Mouse (Mus musculus) midbrain, embryonic 15.5 days (tissue): Measurements from ENCODE around the gene Gan. TPM values are rescaled to one million over a fixed set of nuclear protein-coding genes. Genes with fewer than 3 reads are reported as not detected.

ENCODE experiments used
- ATAC-seq: fragments of 200-750 bp; cut with Nextera tagmentation; replicated peaks from 2 replicates; pipeline ENCODE4 v1.8.0; 2017; ENCODE audit warnings: moderate TSS enrichment
- H3K27ac ChIP-seq: fragments of 300-500 bp; sonication (generic); 2 replicates; pipeline ENCODE4 v1.5.1; 2015; ENCODE audit warnings: mild to moderate bottlenecking, inconsistent platforms
- H3K27me3 ChIP-seq: fragments of 300-500 bp; sonication (generic); replicated peaks from 2 replicates; pipeline ENCODE4 v1.6.1; 2015; ENCODE audit warnings: inconsistent platforms
- H3K36me3 ChIP-seq: fragments of 300-500 bp; sonication (generic); replicated peaks from 2 replicates; pipeline ENCODE4 v1.6.1; 2015; ENCODE audit warnings: inconsistent platforms
- H3K4me1 ChIP-seq: fragments of 300-500 bp; sonication (generic); 2 replicates; pipeline ENCODE4 v1.6.1; 2015; ENCODE audit warnings: inconsistent platforms
- H3K4me2 ChIP-seq: fragments of 300-500 bp; sonication (generic); 2 replicates; pipeline ENCODE4 v1.6.1; 2015; ENCODE audit warnings: inconsistent platforms, mild to moderate bottlenecking, moderate library complexity
- H3K4me3 ChIP-seq: fragments of 300-500 bp; sonication (generic); 2 replicates; pipeline ENCODE4 v1.5.1; 2015; ENCODE audit warnings: mild to moderate bottlenecking, inconsistent platforms
- H3K9ac ChIP-seq: fragments of 300-500 bp; sonication (generic); 2 replicates; pipeline ENCODE4 v1.6.1; 2015; ENCODE audit warnings: mild to moderate bottlenecking, inconsistent platforms
- H3K9me3 ChIP-seq: fragments of 300-500 bp; sonication (generic); 2 replicates; pipeline ENCODE4 v1.6.1; 2016; ENCODE audit warnings: inconsistent platforms
- WGBS: fragments of 180-500 bp; shearing (Covaris S2); methylation state at CpG from one replicate; pipeline ENCODE4 v1.1.7; 2015; ENCODE audit warnings: mixed read lengths; 5-methylcytosine and 5-hydroxymethylcytosine counted together
- polyA plus RNA-seq: library from polyadenylated mRNA; unstranded; fragments of >200 nt; fragmentation: Nextera tagmentation; extraction: Ambion mirVana; gene quantifications from 2 replicates; pipeline ENCODE4 v1.2.1, GENCODE M21; 2015

The Gan gene
- polyA plus RNA-seq, 1 experiment from 2014 or later: 3.9 TPM

- no peak overlapping the region for H3K4me3 ChIP-seq
- no peaks in the 10 kb centered on the region for H3K4me1 ChIP-seq
- no peak for ATAC-seq
- 0 out of 2 replicates have a peak, but pooled peaks cover 4% of the 10 kb centered on the region for H3K36me3 ChIP-seq
- H3K9me3 ChIP-seq: no peaks in the 10 kb centered on the region
- no peak overlapping the region for H3K27ac ChIP-seq
- H3K4me2 ChIP-seq: no peak overlapping the region
- WGBS: 92% methylated on average over 12 of the region's 12 CpGs
- no peak overlapping the region for H3K9ac ChIP-seq
- H3K27me3 ChIP-seq: no peaks in the 10 kb centered on the region
These were observed 51.2 kb downstream of the Gan start for GRCm38 (mm10) chr8:117209150-117209549.

- Histone ChIP-seq H3K9me3 (no peaks in the 10 kb centered on the region), H3K27ac (no peak overlapping the region), H3K4me3 (no peak overlapping the region), H3K9ac (no peak overlapping the region), H3K27me3 (no peaks in the 10 kb centered on the region), H3K36me3 (no peaks in the 10 kb centered on the region), H3K4me1 (no peaks in the 10 kb centered on the region), H3K4me2 (no peak overlapping the region)
- WGBS: 85% methylated on average over 11 of the region's 11 CpGs
- no peak for ATAC-seq
These were observed 54.2 kb downstream of the Gan start for GRCm38 (mm10) chr8:117212100-117212499.

DNA sequence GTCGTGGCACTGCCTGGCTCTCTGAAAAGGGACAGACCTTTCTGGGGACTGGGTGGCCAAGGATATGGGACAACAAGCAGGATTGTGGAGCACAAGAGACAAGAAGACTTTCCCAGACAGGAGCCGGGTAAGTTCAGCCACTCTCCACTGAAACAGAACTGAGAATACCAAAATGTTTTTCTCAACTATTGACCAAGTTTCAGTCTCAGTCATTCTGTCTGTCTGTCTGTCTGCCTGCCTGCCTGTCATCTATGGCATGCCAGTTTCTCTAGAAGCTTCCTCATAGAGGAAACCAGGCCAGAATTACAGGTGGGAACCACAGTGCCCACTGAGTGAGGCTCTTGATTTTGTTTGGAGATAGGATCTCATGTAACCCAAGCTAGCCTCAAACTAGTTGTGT is 59.8 kb downstream of the Gan start:
- no peaks in the 10 kb centered on the region for H3K27me3 ChIP-seq
- H3K9me3 ChIP-seq: no peaks in the 10 kb centered on the region
- H3K27ac ChIP-seq: no peak overlapping the region
- H3K9ac ChIP-seq: no peak overlapping the region
- WGBS: 98% methylated on average over 2 of the region's 2 CpGs
- H3K36me3 ChIP-seq: no peaks in the 10 kb centered on the region
- H3K4me2 ChIP-seq: no peak overlapping the region
- no peak for ATAC-seq
- H3K4me3 ChIP-seq: no peak overlapping the region
- H3K4me1 ChIP-seq: no peaks in the 10 kb centered on the region

- Histone ChIP-seq H3K9me3 (no peaks in the 10 kb centered on the region), H3K4me3 (no peak overlapping the region), H3K36me3 (no peaks in the 10 kb centered on the region), H3K4me1 (no peaks in the 10 kb centered on the region), H3K4me2 (no peak overlapping the region), H3K9ac (no peak overlapping the region), H3K27me3 (no peaks in the 10 kb centered on the region), H3K27ac (no peak overlapping the region)
- no peak for ATAC-seq
- 77% methylated on average over 6 of the region's 6 CpGs for WGBS
These were observed 64.5 kb downstream of the Gan start for GRCm38 (mm10) chr8:117222396-117222795.

DNA sequence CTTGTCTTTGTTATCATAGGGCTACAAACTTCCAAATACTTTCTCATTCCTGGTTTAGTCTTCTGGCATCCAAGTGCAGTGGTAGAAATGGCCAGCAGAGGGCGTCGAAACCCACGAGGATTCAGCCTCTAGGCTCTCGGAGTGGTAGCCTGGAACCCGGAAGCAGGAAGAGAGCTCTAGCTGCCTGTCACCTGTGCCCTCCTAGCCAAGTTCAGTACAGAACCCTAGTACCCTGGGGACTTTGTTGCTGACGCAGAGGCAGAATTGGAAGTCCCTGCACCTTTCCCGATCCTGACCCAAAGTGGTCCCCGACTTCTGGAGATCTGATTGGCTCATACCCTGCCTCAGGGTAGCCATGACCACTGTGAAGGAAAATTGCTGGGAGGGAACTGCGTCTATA is 66.7 kb downstream of the Gan start:
- Histone ChIP-seq H3K27me3 (no peaks in the 10 kb centered on the region), H3K36me3 (no peaks in the 10 kb centered on the region), H3K9me3 (no peaks in the 10 kb centered on the region), H3K4me1 (no peaks in the 10 kb centered on the region), H3K9ac (no peak overlapping the region), H3K27ac (no peak overlapping the region), H3K4me2 (peak overlapping the region; percentile 44), H3K4me3 (peak overlapping the region; percentile 22)
- WGBS: 14% methylated on average over 9 of the region's 9 CpGs
- peak; percentile 75 for ATAC-seq

GRCm38 (mm10) chr8:117226306-117226705 is 68.4 kb downstream of the Gan start:
- H3K27ac ChIP-seq: no peak overlapping the region
- ATAC-seq: no peak
- H3K4me2 ChIP-seq: no peak overlapping the region
- H3K4me1 ChIP-seq: no peaks in the 10 kb centered on the region
- no peaks in the 10 kb centered on the region for H3K9me3 ChIP-seq
- H3K9ac ChIP-seq: no peak overlapping the region
- no peaks in the 10 kb centered on the region for H3K36me3 ChIP-seq
- H3K27me3 ChIP-seq: no peaks in the 10 kb centered on the region
- WGBS: 87% methylated on average over 12 of the region's 12 CpGs
- no peak overlapping the region for H3K4me3 ChIP-seq

DNA sequence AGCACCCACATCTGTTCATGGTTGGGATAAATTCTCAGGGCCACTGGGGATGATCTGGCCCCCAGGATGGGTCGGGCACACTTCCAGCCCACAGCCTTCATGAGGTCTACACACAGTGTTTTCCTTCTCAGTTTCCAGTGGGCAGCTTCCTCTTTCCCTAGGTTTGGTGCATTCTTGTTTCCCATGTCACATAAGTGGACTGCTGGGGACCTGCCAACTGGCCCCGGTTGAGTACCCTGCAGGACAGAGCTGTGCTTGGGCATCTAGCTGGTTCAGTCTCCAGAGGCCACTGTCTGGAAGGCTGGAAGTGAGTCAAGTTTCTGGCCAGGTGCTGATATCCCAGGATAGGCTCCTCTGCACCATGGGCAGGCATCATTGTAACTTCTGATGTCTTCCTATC is 69.4 kb downstream of the Gan start:
- 71% methylated on average over 2 of the region's 2 CpGs for WGBS
- Histone ChIP-seq H3K4me1 (no peaks in the 10 kb centered on the region), H3K27me3 (no peaks in the 10 kb centered on the region), H3K4me3 (no peak overlapping the region), H3K9ac (no peak overlapping the region), H3K27ac (no peak overlapping the region), H3K9me3 (no peaks in the 10 kb centered on the region), H3K4me2 (no peak overlapping the region), H3K36me3 (no peaks in the 10 kb centered on the region)
- ATAC-seq: no peak

DNA sequence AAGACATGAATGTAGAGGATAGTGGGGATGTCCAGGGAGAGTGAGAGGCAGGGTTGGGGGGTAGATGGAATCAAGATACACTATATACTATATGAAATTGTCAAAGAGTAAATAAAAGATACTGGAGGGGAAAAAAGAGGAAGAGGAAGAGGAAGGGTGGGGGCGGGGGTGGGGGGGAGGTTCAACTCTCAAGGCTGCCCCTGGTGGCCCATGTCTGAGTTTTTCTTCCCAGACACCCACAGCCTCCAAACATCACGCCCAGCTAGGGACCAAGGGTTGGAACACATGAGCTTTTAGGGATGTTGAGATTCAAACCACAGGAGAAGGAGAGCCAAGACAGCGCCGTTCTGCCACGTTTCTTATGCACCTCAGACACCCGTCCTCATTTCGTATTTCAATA is 75.3 kb downstream of the Gan start:
- Histone ChIP-seq H3K4me3 (no peak overlapping the region), H3K36me3 (no peaks in the 10 kb centered on the region), H3K27ac (no peak overlapping the region), H3K4me1 (no peaks in the 10 kb centered on the region), H3K9me3 (no peaks in the 10 kb centered on the region), H3K4me2 (no peak overlapping the region), H3K27me3 (no peaks in the 10 kb centered on the region), H3K9ac (no peak overlapping the region)
- WGBS: 84% methylated on average over 7 of the region's 7 CpGs
- ATAC-seq: no peak

- no peaks in the 10 kb centered on the region for H3K4me1 ChIP-seq
- no peaks in the 10 kb centered on the region for H3K36me3 ChIP-seq
- no peak overlapping the region for H3K4me3 ChIP-seq
- H3K27ac ChIP-seq: no peak overlapping the region
- H3K9ac ChIP-seq: no peak overlapping the region
- no peak for ATAC-seq
- no peaks in the 10 kb centered on the region for H3K27me3 ChIP-seq
- no peak overlapping the region for H3K4me2 ChIP-seq
- H3K9me3 ChIP-seq: no peaks in the 10 kb centered on the region
- WGBS: 94% methylated on average over 4 of the region's 4 CpGs
These were observed 78.6 kb downstream of the Gan start for GRCm38 (mm10) chr8:117236531-117236930.

DNA sequence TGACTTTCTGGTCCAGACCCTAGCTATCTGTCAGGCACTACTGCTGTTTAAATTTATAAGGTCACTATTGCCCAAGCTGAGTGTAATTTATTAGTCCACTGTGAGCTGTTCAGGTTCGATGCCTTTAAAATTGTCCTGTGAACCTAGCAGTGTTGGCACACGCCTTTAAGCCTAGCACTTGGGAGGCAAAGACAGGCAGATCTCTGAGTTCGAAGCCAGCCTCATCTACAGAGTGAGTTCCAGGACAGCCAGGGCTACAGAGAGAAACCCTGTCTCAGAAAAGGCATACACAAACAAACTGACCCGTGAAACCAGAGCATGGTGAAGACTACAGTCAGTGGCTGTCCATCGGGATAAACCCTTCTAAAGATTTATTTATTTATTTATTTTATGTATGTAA is 82.4 kb downstream of the Gan start:
- H3K9ac ChIP-seq: no peak overlapping the region
- no peak overlapping the region for H3K4me2 ChIP-seq
- no peaks in the 10 kb centered on the region for H3K27me3 ChIP-seq
- no peaks in the 10 kb centered on the region for H3K4me1 ChIP-seq
- 91% methylated on average over 5 of the region's 5 CpGs for WGBS
- H3K36me3 ChIP-seq: no peaks in the 10 kb centered on the region
- no peak overlapping the region for H3K27ac ChIP-seq
- no peak overlapping the region for H3K4me3 ChIP-seq
- H3K9me3 ChIP-seq: no peaks in the 10 kb centered on the region
- ATAC-seq: no peak

DNA sequence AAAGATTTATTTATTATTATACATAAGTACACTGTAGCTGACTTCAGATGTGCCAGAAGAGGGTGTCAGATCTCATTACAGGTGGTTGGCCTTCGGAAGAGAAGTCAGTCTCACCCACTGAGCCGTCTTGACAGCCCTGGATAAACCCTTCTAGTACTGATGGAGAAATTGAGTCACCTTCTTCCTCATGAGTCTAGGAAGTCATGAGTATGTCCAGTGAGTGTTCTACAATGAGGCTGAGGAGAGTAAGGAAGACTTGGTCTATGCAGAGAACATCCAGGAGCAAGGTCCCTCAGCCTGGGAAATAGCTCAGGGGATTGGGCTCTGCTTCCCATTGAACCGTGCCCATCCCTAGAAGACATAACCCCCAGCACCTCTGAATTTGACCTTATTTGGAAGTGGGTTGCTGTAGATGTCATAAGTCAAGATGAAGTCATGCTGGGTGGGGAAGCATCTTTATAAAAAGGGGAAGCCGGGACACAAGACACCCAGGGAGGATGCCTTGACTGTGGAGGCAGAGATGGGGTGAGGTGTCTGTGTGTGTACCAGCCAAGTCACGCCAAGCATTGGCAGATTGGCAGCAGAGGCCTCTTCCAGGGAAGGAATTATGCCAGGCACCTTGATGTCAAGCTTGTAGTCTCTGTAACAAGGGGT is 83.0 kb downstream of the Gan start:
- Histone ChIP-seq H3K4me3 (no peak overlapping the region), H3K27ac (no peak overlapping the region), H3K4me1 (no peaks in the 10 kb centered on the region), H3K27me3 (no peaks in the 10 kb centered on the region), H3K9ac (no peak overlapping the region), H3K36me3 (no peaks in the 10 kb centered on the region), H3K4me2 (no peak overlapping the region), H3K9me3 (no peaks in the 10 kb centered on the region)
- WGBS: 84% methylated on average over 5 of the region's 5 CpGs
- ATAC-seq: no peak

GRCm38 (mm10) chr8:117241848-117242247 is 83.9 kb downstream of the Gan start:
- ATAC-seq: no peak
- Histone ChIP-seq H3K4me3 (no peak overlapping the region), H3K27ac (no peak overlapping the region), H3K27me3 (no peaks in the 10 kb centered on the region), H3K36me3 (no peaks in the 10 kb centered on the region), H3K9ac (no peak overlapping the region), H3K9me3 (no peaks in the 10 kb centered on the region), H3K4me2 (no peak overlapping the region), H3K4me1 (no peaks in the 10 kb centered on the region)
- WGBS: 20% methylated on average over 3 of the region's 3 CpGs

- no peaks in the 10 kb centered on the region for H3K4me1 ChIP-seq
- no peak overlapping the region for H3K27ac ChIP-seq
- no peak overlapping the region for H3K4me3 ChIP-seq
- WGBS: 74% methylated on average over 6 of the region's 6 CpGs
- H3K27me3 ChIP-seq: no peaks in the 10 kb centered on the region
- H3K9me3 ChIP-seq: no peaks in the 10 kb centered on the region
- H3K9ac ChIP-seq: no peak overlapping the region
- H3K4me2 ChIP-seq: no peak overlapping the region
- no peak for ATAC-seq
- no peaks in the 10 kb centered on the region for H3K36me3 ChIP-seq
These were observed 84.4 kb downstream of the Gan start for GRCm38 (mm10) chr8:117242286-117242685.
